Mouse (Mus musculus): ENCODE measurements around the gene Vamp1. TPM values are rescaled to one million over a fixed set of nuclear protein-coding genes. Genes with fewer than 3 reads are reported as not detected.
A peak's percentile ranks its signal among the peaks of the same experiment; 100 is the strongest.

Vamp1 gene
- total RNA-seq (2014; rRNA removed) (1.5 and 2.0 TPM in 2 replicates), polyA plus RNA-seq (2012; rRNA removed) (3.8 and 5.5 TPM in 2 replicates)

DNA sequence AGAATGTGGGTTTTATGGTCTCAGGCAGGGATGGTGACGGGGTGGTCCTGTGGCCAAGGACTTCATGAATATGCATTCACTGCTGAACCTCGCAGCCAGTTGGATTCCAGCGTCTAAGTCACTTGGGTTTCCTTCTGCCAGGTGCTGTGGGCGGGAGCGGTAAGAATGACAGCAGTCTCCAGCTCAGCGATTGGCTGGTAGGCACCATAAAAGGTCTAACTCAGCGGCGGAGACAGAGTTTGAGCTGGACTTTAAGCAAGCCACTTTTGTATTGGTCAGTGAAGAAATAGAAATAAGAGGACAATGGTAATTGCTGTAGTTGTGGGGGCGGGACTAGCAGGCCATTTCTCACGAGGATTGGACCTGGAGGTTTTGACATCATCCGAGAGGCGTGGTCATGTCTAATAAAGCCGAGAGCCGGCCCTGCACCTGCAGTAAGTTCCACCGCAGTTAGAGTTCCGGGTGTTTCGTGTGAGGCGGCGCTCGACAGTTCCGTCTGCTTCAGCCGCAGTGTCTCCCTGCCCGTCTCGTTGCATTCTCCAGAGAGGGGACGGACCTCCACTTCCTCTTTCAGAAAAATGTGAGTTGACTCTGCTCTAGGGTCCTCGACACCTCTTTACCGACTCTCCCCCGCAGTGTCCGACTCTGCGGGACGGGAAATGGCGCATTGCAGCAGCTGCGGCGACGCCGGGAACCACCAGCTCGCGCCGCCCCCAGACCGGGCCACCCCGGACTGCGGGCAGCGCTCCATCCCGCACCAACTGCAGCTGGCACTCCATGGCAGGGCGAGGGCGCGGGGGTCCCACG, at the start of gene Vamp1:
Gene Vamp1 (plus strand): TSS at position 404 of the 807 bp plus-strand sequence.
- under 1% methylated on average over 48 of the region's 48 CpGs for WGBS
- TF ChIP-seq POLR2A (IDR thresholded peaks at IDR 0.05; ENCODE audit: extremely low read depth, insufficient read depth, low read length) (peak; percentile 99), CTCF (IDR thresholded peaks at IDR 0.05; ENCODE audit: low read depth, low read length) (no peak)
- H3K79me2 ChIP-seq (ENCODE audit: control insufficient read depth, insufficient read depth, low read length): no peaks in the 10 kb centered on the region
- H3K4me3 ChIP-seq (ENCODE audit: insufficient read depth, low read depth, low read length): peak within 1 kb of the TSS; percentile 72
- H3K4me1 ChIP-seq (ENCODE audit: control insufficient read depth, insufficient read depth, low read length): 0 out of 2 replicates have a peak, but pooled peaks cover 3% of the 10 kb centered on the region
- peak; percentile 98 for DNase-seq (ENCODE audit: extremely low read depth, low read depth, low spot score)
- peak within 1 kb of the TSS; percentile 85 for H3K9ac ChIP-seq (ENCODE audit: low read depth, low read length)
- peak within 1 kb of the TSS; percentile 63 for H3K27ac ChIP-seq (replicated peaks; ENCODE audit: insufficient read depth, low read depth, low read length)
- no peaks in the 10 kb centered on the region for H3K36me3 ChIP-seq (ENCODE audit: control insufficient read depth, insufficient read depth, low read length)
- no peaks in the 10 kb centered on the region for H3K27me3 ChIP-seq (ENCODE audit: control insufficient read depth, insufficient read depth, low read length)

DNA sequence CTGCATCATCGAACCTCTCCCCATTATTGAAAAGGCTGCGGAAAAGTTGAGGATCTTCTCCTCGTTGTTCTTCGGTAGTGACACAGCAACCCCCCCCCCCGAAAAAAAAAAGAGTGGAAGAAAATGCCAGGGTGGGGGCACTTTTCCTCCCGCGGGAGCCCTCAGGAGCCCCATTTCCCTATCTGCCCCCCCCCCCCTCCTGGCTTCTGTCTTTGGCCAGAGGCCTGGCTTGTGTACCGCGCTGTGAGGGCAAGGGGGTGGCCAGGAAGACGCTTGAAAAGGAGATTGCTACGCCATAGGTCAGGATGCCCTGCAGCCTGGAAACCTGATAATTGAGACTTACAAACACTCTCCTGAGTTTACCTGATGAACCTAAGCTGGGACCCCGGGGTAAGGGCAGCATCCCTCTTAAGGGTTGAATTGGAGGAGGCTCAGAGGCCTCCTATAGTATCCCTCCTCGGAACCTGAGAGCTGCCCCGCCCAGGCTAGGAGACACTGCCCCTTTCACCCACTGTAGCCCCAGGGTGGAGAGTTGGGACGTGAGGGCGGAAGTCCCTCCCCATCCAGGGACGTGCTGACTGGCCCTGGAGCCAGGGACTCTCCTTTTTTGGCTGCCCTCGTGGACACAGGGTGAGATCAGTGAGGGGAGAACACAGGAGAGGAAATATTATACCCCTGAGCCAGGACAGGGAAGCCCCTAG, 49.1 kb upstream of the Vamp1 start, which contains the start of gene Gapdh:
Gene Gapdh (minus strand): TSS at position 417 of the 701 bp plus-strand sequence.
- WGBS: 3% methylated on average over 18 of the region's 18 CpGs
- H3K79me2 ChIP-seq (ENCODE audit: control insufficient read depth, insufficient read depth, low read length): peaks cover 14% of the 10 kb centered on the region; the same call in 1 of the 2 replicates
- peak; percentile 94 for DNase-seq (ENCODE audit: extremely low read depth, low read depth, low spot score)
- no peak for TF ChIP-seq CTCF (IDR thresholded peaks at IDR 0.05; ENCODE audit: low read depth, low read length)
- peak; percentile 54; the same call in 1 of the 2 replicates for TF ChIP-seq POLR2A (IDR thresholded peaks at IDR 0.05; ENCODE audit: extremely low read depth, insufficient read depth, low read length)
- no peaks in the 10 kb centered on the region for H3K27me3 ChIP-seq (ENCODE audit: control insufficient read depth, insufficient read depth, low read length)
- peaks cover 6% of the 10 kb centered on the region for H3K36me3 ChIP-seq (ENCODE audit: control insufficient read depth, insufficient read depth, low read length)
- H3K4me3 ChIP-seq (ENCODE audit: insufficient read depth, low read depth, low read length): peak within 1 kb of the TSS; percentile 95
- peak within 1 kb of the TSS; percentile 96 for H3K27ac ChIP-seq (replicated peaks; ENCODE audit: insufficient read depth, low read depth, low read length)
- H3K4me1 ChIP-seq (ENCODE audit: control insufficient read depth, insufficient read depth, low read length): peaks cover 8% of the 10 kb centered on the region
- H3K9ac ChIP-seq (ENCODE audit: low read depth, low read length): peak within 1 kb of the TSS; percentile 95

- Histone ChIP-seq H3K79me2 (ENCODE audit: control insufficient read depth, insufficient read depth, low read length) (peaks cover 14% of the 10 kb centered on the region; the same call in 1 of the 2 replicates), H3K27ac (replicated peaks; ENCODE audit: insufficient read depth, low read depth, low read length) (peak overlapping the region; percentile 96), H3K27me3 (ENCODE audit: control insufficient read depth, insufficient read depth, low read length) (no peaks in the 10 kb centered on the region), H3K4me1 (ENCODE audit: control insufficient read depth, insufficient read depth, low read length) (peaks cover 9% of the 10 kb centered on the region), H3K9ac (ENCODE audit: low read depth, low read length) (peak overlapping the region; percentile 65), H3K4me3 (ENCODE audit: insufficient read depth, low read depth, low read length) (peak overlapping the region; percentile 55), H3K36me3 (ENCODE audit: control insufficient read depth, insufficient read depth, low read length) (peaks cover 6% of the 10 kb centered on the region)
- peak; percentile 84 for DNase-seq (ENCODE audit: extremely low read depth, low read depth, low spot score)
- WGBS: 24% methylated on average over 10 of the region's 10 CpGs
- TF ChIP-seq POLR2A (IDR thresholded peaks at IDR 0.05; ENCODE audit: extremely low read depth, insufficient read depth, low read length) (no peak), CTCF (IDR thresholded peaks at IDR 0.05; ENCODE audit: low read depth, low read length) (no peak)
Measured at GRCm38 (mm10) chr6:125166861-125167650, 48.3 kb upstream of the Vamp1 start.

DNA sequence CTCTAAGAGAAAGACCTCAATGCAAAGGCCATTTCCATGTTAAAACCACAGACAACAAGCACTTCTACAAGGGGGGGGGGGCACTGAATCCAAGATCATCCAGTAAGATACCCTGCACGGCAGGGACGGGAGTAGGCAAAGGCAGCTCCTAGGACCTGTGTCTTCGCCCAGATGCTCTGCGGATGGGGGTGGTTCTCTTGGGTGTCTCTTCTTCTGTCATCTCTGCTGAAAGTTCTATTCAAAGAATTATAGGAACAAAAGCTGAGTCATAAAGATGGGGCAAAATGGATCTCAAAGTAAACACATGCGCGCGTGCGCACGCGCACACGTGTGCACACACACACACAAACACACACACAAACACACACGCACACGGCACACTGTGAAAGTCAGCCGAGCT, 47.3 kb upstream of the Vamp1 start:
- Histone ChIP-seq H3K36me3 (ENCODE audit: control insufficient read depth, insufficient read depth, low read length) (peaks cover 4% of the 10 kb centered on the region), H3K4me3 (ENCODE audit: insufficient read depth, low read depth, low read length) (no peak overlapping the region), H3K9ac (ENCODE audit: low read depth, low read length) (no peak overlapping the region), H3K4me1 (ENCODE audit: control insufficient read depth, insufficient read depth, low read length) (peaks cover 18% of the 10 kb centered on the region), H3K27ac (replicated peaks; ENCODE audit: insufficient read depth, low read depth, low read length) (no peak overlapping the region), H3K27me3 (ENCODE audit: control insufficient read depth, insufficient read depth, low read length) (no peaks in the 10 kb centered on the region), H3K79me2 (ENCODE audit: control insufficient read depth, insufficient read depth, low read length) (peaks cover 14% of the 10 kb centered on the region; the same call in 1 of the 2 replicates)
- DNase-seq (ENCODE audit: extremely low read depth, low read depth, low spot score): no peak
- TF ChIP-seq CTCF (IDR thresholded peaks at IDR 0.05; ENCODE audit: low read depth, low read length) (no peak), POLR2A (IDR thresholded peaks at IDR 0.05; ENCODE audit: extremely low read depth, insufficient read depth, low read length) (no peak)
- WGBS: 95% methylated on average over 14 of the region's 14 CpGs

GRCm38 (mm10) chr6:125170194-125170593, 45.2 kb upstream of the Vamp1 start:
- 88% methylated on average over 6 of the region's 6 CpGs for WGBS
- Histone ChIP-seq H3K9ac (ENCODE audit: low read depth, low read length) (no peak overlapping the region), H3K27ac (replicated peaks; ENCODE audit: insufficient read depth, low read depth, low read length) (no peak overlapping the region), H3K4me1 (ENCODE audit: control insufficient read depth, insufficient read depth, low read length) (peaks cover 16% of the 10 kb centered on the region), H3K36me3 (ENCODE audit: control insufficient read depth, insufficient read depth, low read length) (no peaks in the 10 kb centered on the region), H3K27me3 (ENCODE audit: control insufficient read depth, insufficient read depth, low read length) (no peaks in the 10 kb centered on the region), H3K4me3 (ENCODE audit: insufficient read depth, low read depth, low read length) (no peak overlapping the region), H3K79me2 (ENCODE audit: control insufficient read depth, insufficient read depth, low read length) (peaks cover 2% of the 10 kb centered on the region; the same call in 1 of the 2 replicates)
- no peak; the same call in 1 of the 2 replicates for TF ChIP-seq CTCF (IDR thresholded peaks at IDR 0.05; ENCODE audit: low read depth, low read length)
- peak; percentile 26 for DNase-seq (ENCODE audit: extremely low read depth, low read depth, low spot score)
